Mouse (Mus musculus): ENCODE measurements at regions not wholly inside any gene's neighbourhood (a gene's known extent, or its start where the extent isn't known, plus 50 kb on each side); places are given as distances from the start of the nearest gene placed in this dataset.

GRCm38 (mm10) chr8:26501814-26502572, 382.7 kb downstream of the Gm45692 start:
- TF ChIP-seq POLR2A (IDR thresholded peaks at IDR 0.05; ENCODE audit: borderline replicate concordance, low read depth, low read length) (no peak), CTCF (IDR thresholded peaks at IDR 0.05; ENCODE audit: low read depth, low read length) (no peak)
- Histone ChIP-seq H3K4me3 (ENCODE audit: insufficient read depth, low read length) (no peak overlapping the region), H3K4me1 (ENCODE audit: control insufficient read depth, insufficient read depth, low read length) (no peaks in the 10 kb centered on the region), H3K27ac (ENCODE audit: insufficient read depth, low read depth, low read length) (no peak overlapping the region)

GRCm38 (mm10) chr8:26502772-26503171, 383.4 kb downstream of the Gm45692 start:
- Histone ChIP-seq H3K4me1 (ENCODE audit: control insufficient read depth, insufficient read depth, low read length) (no peaks in the 10 kb centered on the region), H3K4me3 (ENCODE audit: insufficient read depth, low read length) (no peak overlapping the region), H3K27ac (ENCODE audit: insufficient read depth, low read depth, low read length) (no peak overlapping the region)
- no peak for TF ChIP-seq POLR2A (IDR thresholded peaks at IDR 0.05; ENCODE audit: borderline replicate concordance, low read depth, low read length)
- no peak for TF ChIP-seq CTCF (IDR thresholded peaks at IDR 0.05; ENCODE audit: low read depth, low read length)

DNA sequence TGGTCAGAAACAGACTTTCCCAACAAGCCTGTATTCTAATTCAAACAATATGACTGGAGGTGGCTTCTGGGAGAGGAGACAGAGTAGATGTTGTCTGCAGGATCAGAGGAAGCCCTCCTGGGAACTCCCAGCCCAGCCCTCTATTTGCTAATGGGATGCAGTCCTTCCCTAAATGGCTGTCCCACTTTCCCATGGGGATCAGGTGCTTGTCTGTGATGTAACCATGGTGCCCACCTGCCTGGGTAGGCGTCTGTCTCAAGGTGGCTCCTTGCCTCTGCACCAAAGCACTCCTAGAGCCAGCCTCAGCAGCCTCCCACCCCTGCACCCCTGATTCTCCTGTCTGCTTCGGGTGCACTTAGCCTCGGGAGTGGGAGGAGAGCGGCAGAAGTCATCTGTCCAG, 384.6 kb downstream of the Gm45692 start:
- no peak overlapping the region for H3K27ac ChIP-seq (ENCODE audit: insufficient read depth, low read depth, low read length)
- H3K4me1 ChIP-seq (ENCODE audit: control insufficient read depth, insufficient read depth, low read length) = no peaks in the 10 kb centered on the region
- TF ChIP-seq POLR2A (IDR thresholded peaks at IDR 0.05; ENCODE audit: borderline replicate concordance, low read depth, low read length) (no peak), CTCF (IDR thresholded peaks at IDR 0.05; ENCODE audit: low read depth, low read length) (no peak)
- H3K4me3 ChIP-seq (ENCODE audit: insufficient read depth, low read length) = no peak overlapping the region

GRCm38 (mm10) chr8:26504319-26505035, 385.1 kb downstream of the Gm45692 start:
- Histone ChIP-seq H3K4me1 (ENCODE audit: control insufficient read depth, insufficient read depth, low read length) (no peaks in the 10 kb centered on the region), H3K27ac (ENCODE audit: insufficient read depth, low read depth, low read length) (no peak overlapping the region), H3K4me3 (ENCODE audit: insufficient read depth, low read length) (no peak overlapping the region)
- TF ChIP-seq POLR2A (IDR thresholded peaks at IDR 0.05; ENCODE audit: borderline replicate concordance, low read depth, low read length) (no peak), CTCF (IDR thresholded peaks at IDR 0.05; ENCODE audit: low read depth, low read length) (no peak)

- H3K4me3 ChIP-seq (ENCODE audit: insufficient read depth, low read length) = no peak overlapping the region
- TF ChIP-seq POLR2A (IDR thresholded peaks at IDR 0.05; ENCODE audit: borderline replicate concordance, low read depth, low read length) = no peak
- no peak for TF ChIP-seq CTCF (IDR thresholded peaks at IDR 0.05; ENCODE audit: low read depth, low read length)
- no peak overlapping the region for H3K27ac ChIP-seq (ENCODE audit: insufficient read depth, low read depth, low read length)
- H3K4me1 ChIP-seq (ENCODE audit: control insufficient read depth, insufficient read depth, low read length) = no peaks in the 10 kb centered on the region
These were observed 388.3 kb downstream of the Gm45692 start for GRCm38 (mm10) chr8:26507611-26508070.

- H3K4me1 ChIP-seq (ENCODE audit: control insufficient read depth, insufficient read depth, low read length) = no peaks in the 10 kb centered on the region
- H3K27ac ChIP-seq (ENCODE audit: insufficient read depth, low read depth, low read length) = no peak overlapping the region
- TF ChIP-seq POLR2A (IDR thresholded peaks at IDR 0.05; ENCODE audit: borderline replicate concordance, low read depth, low read length) (no peak), CTCF (IDR thresholded peaks at IDR 0.05; ENCODE audit: low read depth, low read length) (no peak)
- no peak overlapping the region for H3K4me3 ChIP-seq (ENCODE audit: insufficient read depth, low read length)
These were observed 389.9 kb downstream of the Gm45692 start for GRCm38 (mm10) chr8:26509254-26509653.

GRCm38 (mm10) chr8:26513001-26513400, 393.7 kb downstream of the Gm45692 start:
- Histone ChIP-seq H3K27ac (ENCODE audit: insufficient read depth, low read depth, low read length) (no peak overlapping the region), H3K4me1 (ENCODE audit: control insufficient read depth, insufficient read depth, low read length) (no peaks in the 10 kb centered on the region), H3K4me3 (ENCODE audit: insufficient read depth, low read length) (no peak overlapping the region)
- TF ChIP-seq CTCF (IDR thresholded peaks at IDR 0.05; ENCODE audit: low read depth, low read length) (no peak), POLR2A (IDR thresholded peaks at IDR 0.05; ENCODE audit: borderline replicate concordance, low read depth, low read length) (no peak)

- Histone ChIP-seq H3K27ac (ENCODE audit: insufficient read depth, low read depth, low read length) (no peak overlapping the region), H3K4me3 (ENCODE audit: insufficient read depth, low read length) (no peak overlapping the region), H3K4me1 (ENCODE audit: control insufficient read depth, insufficient read depth, low read length) (no peaks in the 10 kb centered on the region)
- TF ChIP-seq CTCF (IDR thresholded peaks at IDR 0.05; ENCODE audit: low read depth, low read length) (no peak), POLR2A (IDR thresholded peaks at IDR 0.05; ENCODE audit: borderline replicate concordance, low read depth, low read length) (no peak)
These were observed 404.9 kb downstream of the Gm45692 start for GRCm38 (mm10) chr8:26524237-26524636.

DNA sequence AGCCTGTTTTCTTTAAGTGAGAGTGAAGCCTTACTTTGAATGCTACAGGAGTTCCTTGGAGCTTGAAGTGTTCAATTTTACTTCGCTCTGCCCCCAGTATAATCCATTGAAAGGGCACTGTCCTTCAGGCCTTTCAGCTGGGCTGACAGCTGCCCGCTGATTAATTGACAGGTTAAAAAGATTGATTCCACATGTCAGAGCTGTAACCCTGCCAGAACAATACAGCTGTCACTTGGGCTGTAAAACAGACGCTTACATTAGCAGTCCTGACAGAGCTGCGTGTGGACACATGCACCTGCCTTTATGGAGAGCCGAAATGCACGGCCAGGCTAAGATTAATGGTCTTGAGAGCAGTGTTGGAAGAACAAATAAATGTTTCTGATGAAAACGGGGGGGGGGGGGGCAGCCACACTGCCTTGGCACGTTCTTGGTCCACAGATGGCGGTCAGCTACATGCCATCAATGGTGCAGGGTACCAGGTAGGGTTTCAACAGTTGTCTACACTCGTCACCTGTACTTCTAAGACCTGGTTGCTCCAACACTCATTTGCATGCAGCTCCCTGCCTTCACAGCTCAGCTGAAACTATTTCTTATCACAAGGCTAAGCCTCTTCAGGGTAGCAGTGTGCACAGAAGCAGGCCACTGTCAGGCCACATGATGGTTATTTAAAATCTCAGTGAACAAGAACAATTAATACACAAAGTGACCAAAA, 407.3 kb downstream of the Gm45692 start:
- H3K4me1 ChIP-seq (ENCODE audit: control insufficient read depth, insufficient read depth, low read length) = no peaks in the 10 kb centered on the region
- no peak overlapping the region for H3K4me3 ChIP-seq (ENCODE audit: insufficient read depth, low read length)
- no peak for TF ChIP-seq CTCF (IDR thresholded peaks at IDR 0.05; ENCODE audit: low read depth, low read length)
- TF ChIP-seq POLR2A (IDR thresholded peaks at IDR 0.05; ENCODE audit: borderline replicate concordance, low read depth, low read length) = no peak
- no peak overlapping the region for H3K27ac ChIP-seq (ENCODE audit: insufficient read depth, low read depth, low read length)
